Mouse (Mus musculus): Measurements from ENCODE around the gene Brpf3.

- TF ChIP-seq CTCF (IDR thresholded peaks at IDR 0.05; ENCODE audit: low read depth) (no peak), EP300 (optimal IDR thresholded peaks at IDR 0.05) (no peak)
These were observed 4.1 kb downstream of the Brpf3 start for GRCm38 (mm10) chr17:28804973-28805372.
